Mouse (Mus musculus): ENCODE measurements around the gene Ypel1.

DNA sequence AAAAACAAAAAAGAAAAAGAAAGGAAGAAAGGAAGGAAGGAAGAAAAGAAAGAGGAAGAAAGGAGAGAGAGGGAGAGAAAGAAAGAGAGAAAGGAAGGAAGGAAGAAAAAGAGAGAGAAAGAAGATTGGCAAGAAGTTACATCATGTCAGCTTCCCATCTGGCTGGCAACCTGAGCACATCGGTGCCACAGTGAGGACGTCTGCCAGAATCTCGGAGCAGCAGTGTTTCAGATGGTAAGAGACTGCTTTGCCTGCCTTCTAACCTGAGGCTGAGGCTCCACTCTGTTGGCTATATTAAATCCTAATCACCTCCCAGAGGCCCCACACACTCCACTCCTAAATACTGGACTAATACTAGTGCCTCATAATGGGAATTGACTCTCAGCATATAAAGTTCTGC is 15.6 kb upstream of the Ypel1 start:
- TF ChIP-seq POLR2A (IDR thresholded peaks at IDR 0.05; ENCODE audit: low read depth, low read length), result no peak
- no peak for TF ChIP-seq CTCF (IDR thresholded peaks at IDR 0.05; ENCODE audit: extremely low read depth, insufficient read depth, insufficient read length, insufficient replicate concordance)

Data from spleen, adult 2 months (tissue).